Mouse (Mus musculus): ENCODE measurements around the gene Pcca.

Gene Pcca

GRCm38 (mm10) chr14:122836221-122836620 lies 302.1 kb downstream of the Pcca start:
- DNase-seq (ENCODE audit: low read depth) = no peak

- DNase-seq (ENCODE audit: low read depth) = no peak
Measured at GRCm38 (mm10) chr14:122837018-122837417, 302.9 kb downstream of the Pcca start.

GRCm38 (mm10) chr14:122852506-122853057 lies 318.5 kb downstream of the Pcca start:
- peak; percentile 54 for DNase-seq (ENCODE audit: low read depth)

- DNase-seq (ENCODE audit: low read depth) = no peak
Measured at GRCm38 (mm10) chr14:122859792-122860191, 325.7 kb downstream of the Pcca start.

GRCm38 (mm10) chr14:122862623-122863022 lies 328.5 kb downstream of the Pcca start:
- DNase-seq (ENCODE audit: low read depth) = no peak

GRCm38 (mm10) chr14:122865462-122866129 lies 331.5 kb downstream of the Pcca start:
- no peak for DNase-seq (ENCODE audit: low read depth)

- no peak for DNase-seq (ENCODE audit: low read depth)
Measured at GRCm38 (mm10) chr14:122867531-122868285, 333.6 kb downstream of the Pcca start.

GRCm38 (mm10) chr14:122869831-122870230 lies 335.7 kb downstream of the Pcca start:
- no peak for DNase-seq (ENCODE audit: low read depth)

- DNase-seq (ENCODE audit: low read depth) = no peak
Measured at GRCm38 (mm10) chr14:122871841-122872580, 337.9 kb downstream of the Pcca start.

GRCm38 (mm10) chr14:122872612-122873011 lies 338.5 kb downstream of the Pcca start:
- no peak for DNase-seq (ENCODE audit: low read depth)

- no peak for DNase-seq (ENCODE audit: low read depth)
Measured at GRCm38 (mm10) chr14:122875056-122875455, 340.9 kb downstream of the Pcca start.

GRCm38 (mm10) chr14:122875636-122876035 lies 341.5 kb downstream of the Pcca start:
- no peak for DNase-seq (ENCODE audit: low read depth)

GRCm38 (mm10) chr14:122876163-122876562 lies 342.0 kb downstream of the Pcca start:
- peak; percentile 74 for DNase-seq (ENCODE audit: low read depth)

GRCm38 (mm10) chr14:122876723-122877122 lies 342.6 kb downstream of the Pcca start:
- DNase-seq (ENCODE audit: low read depth) = no peak

GRCm38 (mm10) chr14:122877787-122878186 lies 343.7 kb downstream of the Pcca start:
- no peak for DNase-seq (ENCODE audit: low read depth)

GRCm38 (mm10) chr14:122880291-122880690 lies 346.2 kb downstream of the Pcca start:
- DNase-seq (ENCODE audit: low read depth) = no peak

GRCm38 (mm10) chr14:122881699-122882098 lies 347.6 kb downstream of the Pcca start:
- no peak for DNase-seq (ENCODE audit: low read depth)

- DNase-seq (ENCODE audit: low read depth) = no peak
Measured at GRCm38 (mm10) chr14:122882201-122882639, 348.1 kb downstream of the Pcca start.

- no peak for DNase-seq (ENCODE audit: low read depth)
Measured at GRCm38 (mm10) chr14:122882795-122883409, 348.8 kb downstream of the Pcca start.

- no peak for DNase-seq (ENCODE audit: low read depth)
Measured at GRCm38 (mm10) chr14:122883410-122883806, 349.3 kb downstream of the Pcca start.

GRCm38 (mm10) chr14:122883821-122884584 lies 349.9 kb downstream of the Pcca start:
- no peak for DNase-seq (ENCODE audit: low read depth)
